ENCODE assay signal across 8 mouse cellular contexts in the genomic region with DNA sequence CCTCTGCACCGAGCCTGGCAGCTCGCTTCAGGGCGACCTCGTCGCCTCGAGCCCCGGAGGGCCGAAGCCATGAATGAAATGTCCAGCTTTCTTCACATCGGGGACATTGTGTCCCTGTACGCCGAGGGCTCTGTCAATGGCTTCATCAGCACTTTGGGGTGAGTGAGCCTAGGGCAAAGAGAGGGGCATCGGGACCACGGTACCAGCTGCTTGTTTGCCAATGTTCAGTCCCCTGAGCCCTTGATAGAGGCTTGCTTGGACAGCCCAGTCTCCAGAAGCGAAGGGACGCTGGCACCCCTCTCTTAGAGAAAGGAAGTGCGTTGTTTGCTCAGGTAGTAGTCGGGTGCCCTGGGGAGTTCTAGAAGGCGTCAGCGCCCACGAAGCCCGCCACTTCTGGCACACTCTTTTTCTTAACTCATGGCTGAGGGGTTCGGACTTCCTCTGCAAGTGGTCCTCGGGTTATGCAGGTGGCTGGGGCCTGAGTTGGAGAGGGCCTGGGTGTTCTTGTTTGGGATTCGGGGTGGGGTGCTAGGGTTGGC. TPM values are rescaled to one million over a fixed set of nuclear protein-coding genes. Genes with fewer than 3 reads are reported as not detected.
A peak's percentile ranks its signal among the peaks of the same experiment; 100 is the strongest.
DNase-seq lines count a peak whose midpoint lies in the region; ATAC-seq and TF ChIP-seq lines count a peak whose summit lies in the region.

No protein-coding gene starts in this region.

- no peak for TF ChIP-seq POLR2A in kidney, adult 2 months (IDR thresholded peaks at IDR 0.05; ENCODE audit: low read depth, low read length)
- no peak for TF ChIP-seq POLR2A in MEL (IDR thresholded peaks at IDR 0.05; ENCODE audit: control insufficient read depth in 1 of 2, insufficient read depth in 1 of 2, low read depth in 1 of 2, low read length in 2 of 2, poor library complexity in 1 of 2)

- no peaks in the 10 kb centered on the region for H3K9me3 ChIP-seq in MEL (replicated peaks; ENCODE audit: insufficient read depth, low read length)
- H3K9me3 ChIP-seq in hindbrain, embryonic 10.5 days = no peaks in the 10 kb centered on the region
- no peaks in the 10 kb centered on the region for H3K9me3 ChIP-seq in midbrain, embryonic 13.5 days

- no peak for TF ChIP-seq EP300 in MEL (IDR thresholded peaks at IDR 0.05; ENCODE audit: low read depth in 1 of 2, low read length in 2 of 2)

- peak overlapping the region; percentile 72 for H3K4me3 ChIP-seq in kidney, adult 2 months (ENCODE audit: insufficient read depth, low read depth, low read length)
- peak overlapping the region; percentile 54 to 96 for H3K4me3 ChIP-seq in MEL (ENCODE audit: control insufficient read depth in 1 of 2, insufficient read depth in 1 of 2, low read depth in 2 of 2, low read length in 2 of 2)
- H3K4me3 ChIP-seq in hindbrain, embryonic 10.5 days = peak overlapping the region; percentile 65
- peak overlapping the region; percentile 44 for H3K4me3 ChIP-seq in midbrain, embryonic 13.5 days (replicated peaks)

- no peak for TF ChIP-seq CTCF in kidney, adult 2 months (conservative IDR thresholded peaks at IDR 0.05; ENCODE audit: insufficient read depth, insufficient read length, low read depth, low read length)
- no peak for TF ChIP-seq CTCF in MEL (IDR thresholded peaks at IDR 0.05 in 2 of 3, conservative IDR thresholded peaks at IDR 0.05 in 1 of 3; ENCODE audit: control insufficient read depth in 1 of 3, insufficient read depth in 1 of 3, low read depth in 2 of 3, low read length in 3 of 3, poor library complexity in 1 of 3, severe bottlenecking in 1 of 3)

- peaks cover 5% of the 10 kb centered on the region for H3K79me2 ChIP-seq in MEL (ENCODE audit: control insufficient read depth, insufficient read depth, low read length, poor library complexity)

- no peak for ATAC-seq in midbrain, embryonic 13.5 days
- ATAC-seq in megakaryocyte-erythroid progenitor cell, adult 5-6 weeks (replicated peaks; ENCODE audit: low FRiP score, low TSS enrichment, poor library complexity, severe bottlenecking) = no peak
- ATAC-seq in erythroid progenitor cell, adult 5-6 weeks (replicated peaks; ENCODE audit: low FRiP score, poor library complexity, severe bottlenecking) = no peak

- H3K27ac ChIP-seq in kidney, adult 2 months (ENCODE audit: insufficient read depth, low read depth, low read length) = no peak overlapping the region
- H3K27ac ChIP-seq in MEL (ENCODE audit: control insufficient read depth, low read depth, low read length) = peak overlapping the region; percentile 0
- peak overlapping the region; percentile 76 for H3K27ac ChIP-seq in hindbrain, embryonic 10.5 days
- no peak overlapping the region for H3K27ac ChIP-seq in midbrain, embryonic 13.5 days

- peak overlapping the region; percentile 67 for H3K4me2 ChIP-seq in midbrain, embryonic 13.5 days (replicated peaks)

- H3K9ac ChIP-seq in MEL (ENCODE audit: control insufficient read depth, low read depth, low read length, poor library complexity, severe bottlenecking) = peak overlapping the region; percentile 76
- peak overlapping the region; percentile 57 for H3K9ac ChIP-seq in midbrain, embryonic 13.5 days (replicated peaks)

- TF ChIP-seq RAD21 in MEL (IDR thresholded peaks at IDR 0.05; ENCODE audit: low read depth, low read length) = no peak

- no peaks in the 10 kb centered on the region for H3K36me3 ChIP-seq in kidney, adult 2 months (ENCODE audit: control insufficient read depth, insufficient read depth, low read length)
- H3K36me3 ChIP-seq in MEL (ENCODE audit: control insufficient read depth in 1 of 2, insufficient read depth in 2 of 2, low read length in 2 of 2) = peaks cover 0 to 8% of the 10 kb centered on the region in 2 experiments; a peak in 2 of 4 replicates
- no peaks in the 10 kb centered on the region for H3K36me3 ChIP-seq in hindbrain, embryonic 10.5 days
- H3K36me3 ChIP-seq in midbrain, embryonic 13.5 days = no peaks in the 10 kb centered on the region

- no peaks in the 10 kb centered on the region for H3K4me1 ChIP-seq in kidney, adult 2 months (ENCODE audit: control insufficient read depth, insufficient read depth, low read length)
- peaks cover 4 to 8% of the 10 kb centered on the region in 2 experiments; a peak in 3 of 4 replicates for H3K4me1 ChIP-seq in MEL (ENCODE audit: control insufficient read depth in 1 of 2, insufficient read depth in 2 of 2, low read length in 2 of 2)
- peaks cover 31% of the 10 kb centered on the region for H3K4me1 ChIP-seq in hindbrain, embryonic 10.5 days (replicated peaks)
- H3K4me1 ChIP-seq in midbrain, embryonic 13.5 days (replicated peaks) = peaks cover 12% of the 10 kb centered on the region

- 10% methylated on average over 24 of the region's 24 CpGs for WGBS in kidney, adult 2 months
- under 1% methylated on average over 24 of the region's 24 CpGs for WGBS in hindbrain, embryonic 10.5 days
- WGBS in midbrain, embryonic 13.5 days = 1% methylated on average over 24 of the region's 24 CpGs

- no peak for DNase-seq in kidney, adult 2 months
- DNase-seq in kidney, postnatal 25 days = no peak
- peak; percentile 60 for DNase-seq in MEL (ENCODE audit: low read depth, low spot score)
- no peak for DNase-seq in hindbrain, embryonic 10.5 days (ENCODE audit: low spot score)
- DNase-seq in kidney, adult 9 months = no peak

- H3K27me3 ChIP-seq in kidney, adult 2 months (replicated peaks; ENCODE audit: control insufficient read depth, insufficient read depth, low read length) = no peaks in the 10 kb centered on the region
- H3K27me3 ChIP-seq in MEL (ENCODE audit: control insufficient read depth in 1 of 2, insufficient read depth in 2 of 2, low read length in 2 of 2) = no peaks in the 10 kb centered on the region
- peaks cover 60% of the 10 kb centered on the region for H3K27me3 ChIP-seq in hindbrain, embryonic 10.5 days (ENCODE audit: insufficient read depth, poor library complexity, severe bottlenecking)
- peaks cover 54% of the 10 kb centered on the region for H3K27me3 ChIP-seq in midbrain, embryonic 13.5 days

TF ChIP-seq in MEL, 35 proteins besides CTCF, POLR2A, EP300 and RAD21:
- TF ChIP-seq UBTF (IDR thresholded peaks at IDR 0.05; ENCODE audit: borderline replicate concordance, insufficient read depth, low read depth, low read length) = 0 out of 2 replicates have a peak, but pooled peaks have one; percentile 20
- TF ChIP-seq POLR2AphosphoS2 (IDR thresholded peaks at IDR 0.05; ENCODE audit: low read length) = no peak
- no peak for TF ChIP-seq SIN3A (IDR thresholded peaks at IDR 0.05; ENCODE audit: low read length)

RNA-seq across cellular contexts. Expression of a gene that starts 0.5 kb away (rescaled TPM):
- polyA plus RNA-seq in kidney, adult 2 months (2012; rRNA removed) = 4.4 and 6.9 TPM in 2 replicates
- total RNA-seq in MEL (2012; rRNA removed) = 7.3 and 9.7 TPM in 2 replicates
- 10 to 100 TPM in 1 of 2 experiments, not detected in 1; 11.4 TPM for polyA plus RNA-seq in MEL (2012; ENCODE audit: insufficient read depth in 1 of 2, insufficient read length in 2 of 2, low read depth in 1 of 2, low replicate concordance in 2 of 2, missing spikeins in 1 of 2)
- 1.8 and 2.0 TPM in 2 replicates for polyA plus RNA-seq in hindbrain, embryonic 10.5 days (2016; fragmentation: Nextera tagmentation; extraction: Ambion mirVana)
- 0.68 and 1.3 TPM in 2 replicates for polyA plus RNA-seq in midbrain, embryonic 13.5 days (2015; fragmentation: Nextera tagmentation; extraction: Ambion mirVana)
- 3.0 and 4.2 TPM in 2 replicates for total RNA-seq in megakaryocyte-erythroid progenitor cell, adult 5-6 weeks (2014; fragmentation: Nextera tagmentation)
- total RNA-seq in megakaryocyte-erythroid progenitor cell, adult 5-6 weeks (2017) = 3.0 and 3.4 TPM in 2 replicates
- 1.3 and 9.0 TPM in 2 replicates for total RNA-seq in erythroid progenitor cell, adult 5-6 weeks (2015; ENCODE audit: low replicate concordance)
- 0.98 and 2.2 TPM in 2 replicates for total RNA-seq in erythroid progenitor cell, adult 5-6 weeks (2017; ENCODE audit: low replicate concordance)

RNA-seq across cellular contexts. Expression of a gene that starts 28.8 kb away (rescaled TPM):
- polyA plus RNA-seq in kidney, adult 2 months (2012; rRNA removed) = 36.6 and 39.4 TPM in 2 replicates
- total RNA-seq in MEL (2012; rRNA removed) = 66.8 and 75.4 TPM in 2 replicates
- polyA plus RNA-seq in MEL (2012; ENCODE audit: insufficient read depth in 1 of 2, insufficient read length in 2 of 2, low read depth in 1 of 2, low replicate concordance in 2 of 2, missing spikeins in 1 of 2) = 100 to 1,000 TPM in 1 of 2 experiments, not detected in 1; 150 TPM
- polyA plus RNA-seq in hindbrain, embryonic 10.5 days (2016; fragmentation: Nextera tagmentation; extraction: Ambion mirVana) = 2.9 and 6.6 TPM in 2 replicates
- polyA plus RNA-seq in midbrain, embryonic 13.5 days (2015; fragmentation: Nextera tagmentation; extraction: Ambion mirVana) = 2.4 and 3.1 TPM in 2 replicates
- total RNA-seq in megakaryocyte-erythroid progenitor cell, adult 5-6 weeks (2014; fragmentation: Nextera tagmentation) = 91.5 and 117 TPM in 2 replicates
- total RNA-seq in megakaryocyte-erythroid progenitor cell, adult 5-6 weeks (2017) = 37.5 and 38.6 TPM in 2 replicates
- 32.7 and 36.0 TPM in 2 replicates for total RNA-seq in erythroid progenitor cell, adult 5-6 weeks (2015; ENCODE audit: low replicate concordance)
- 11.4 and 12.5 TPM in 2 replicates for total RNA-seq in erythroid progenitor cell, adult 5-6 weeks (2017; ENCODE audit: low replicate concordance)

Comparison
In these comparisons a context has a peak if more than half of its experiments do, and no peak if none do; other contexts are left out.
1. H3K27ac ChIP-seq: peak in MEL (single experiment) and hindbrain, embryonic 10.5 days (single experiment); none in kidney, adult 2 months (single experiment) and midbrain, embryonic 13.5 days (single experiment).
2. Peak in every context shown above with its lines, with median percentiles within 50 percentile points of each other: H3K4me3 ChIP-seq.